Mouse (Mus musculus) testis, adult 2 months (tissue): ENCODE data around the gene Pon3. TPM values are rescaled to one million over a fixed set of nuclear protein-coding genes. Genes with fewer than 3 reads are reported as not detected.
"Not testable (repeated sequence)": the region's sequence is repeated elsewhere in the genome, so short reads cannot be mapped to it uniquely, and the experiment has no call there.

Source experiments
- H3K27ac ChIP-seq: fragments of 200-500 bp; 2 replicates; pipeline ENCODE4 v1.5.1; 2012; ENCODE audit warnings: low read depth, low read length; ENCODE audit not compliant: control insufficient read depth, insufficient read depth
- H3K27me3 ChIP-seq: fragments of 200-500 bp; 2 replicates; pipeline ENCODE4 v1.6.1; 2012; ENCODE audit warnings: mild to moderate bottlenecking, low read length, moderate library complexity; ENCODE audit not compliant: control insufficient read depth, insufficient read depth
- H3K36me3 ChIP-seq: fragments of 200-500 bp; 2 replicates; pipeline ENCODE4 v1.6.1; 2012; ENCODE audit warnings: mild to moderate bottlenecking, low read length; ENCODE audit not compliant: control insufficient read depth, insufficient read depth
- H3K4me1 ChIP-seq: fragments of 200-500 bp; 2 replicates; pipeline ENCODE4 v1.6.1; 2012; ENCODE audit warnings: low read length; ENCODE audit not compliant: control insufficient read depth, insufficient read depth
- H3K4me3 ChIP-seq: fragments of 200-500 bp; 2 replicates; pipeline ENCODE4 v1.5.1; 2012; ENCODE audit warnings: low read depth, mild to moderate bottlenecking, low read length, moderate library complexity, mixed read lengths; ENCODE audit not compliant: control insufficient read depth
- CTCF ChIP-seq: fragments of 200-500 bp; IDR thresholded peaks from 2 replicates; pipeline ENCODE4 v1.5.1; 2012; ENCODE audit warnings: low read depth, mild to moderate bottlenecking, inconsistent platforms, low read length, moderate library complexity; ENCODE audit not compliant: control insufficient read depth, insufficient read depth, insufficient replicate concordance
- POLR2A ChIP-seq: fragments of 200-500 bp; IDR thresholded peaks from 2 replicates; pipeline ENCODE4 v1.6.1; 2012; ENCODE audit warnings: low read depth, mild to moderate bottlenecking, inconsistent platforms, low read length, moderate library complexity; ENCODE audit not compliant: control insufficient read depth
- polyA plus RNA-seq: library from polyadenylated mRNA; depleted of rRNA; stranded (reverse); fragments of >200 nt; gene quantifications from 2 replicates; pipeline ENCODE4 v1.2.3, GENCODE M21; 2012

Pon3 gene
- polyA plus RNA-seq, 1 experiment, result 4.0 TPM

DNA sequence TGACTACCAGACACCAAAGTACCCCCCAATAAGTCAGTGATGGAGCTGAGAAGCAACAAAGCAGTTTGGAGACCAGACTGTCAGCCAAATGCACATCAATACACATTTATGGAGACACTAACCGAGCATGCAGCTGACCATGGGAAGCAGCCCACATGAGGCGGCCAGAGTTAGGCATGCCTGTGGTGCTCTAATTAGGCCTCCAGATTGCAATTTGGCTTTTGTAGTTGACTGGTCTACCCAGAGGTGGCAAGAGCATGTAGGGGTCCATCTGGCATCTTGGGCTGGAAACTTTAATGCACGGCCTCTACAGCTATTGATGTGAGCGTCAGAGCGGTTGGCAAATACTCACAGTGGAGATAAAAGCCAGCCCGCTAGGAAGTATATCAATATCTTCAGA lies 10.2 kb downstream of the Pon3 start:
- Histone ChIP-seq H3K36me3 (no peaks in the 10 kb centered on the region), H3K27me3 (no peaks in the 10 kb centered on the region), H3K4me1 (no peaks in the 10 kb centered on the region), H3K4me3 (no peak overlapping the region), H3K27ac (no peak overlapping the region)
- TF ChIP-seq CTCF, result no peak
- TF ChIP-seq POLR2A, result no peak

GRCm38 (mm10) chr6:5238799-5239198 lies 17.3 kb downstream of the Pon3 start:
- H3K36me3 ChIP-seq, result no peaks in the 10 kb centered on the region

DNA sequence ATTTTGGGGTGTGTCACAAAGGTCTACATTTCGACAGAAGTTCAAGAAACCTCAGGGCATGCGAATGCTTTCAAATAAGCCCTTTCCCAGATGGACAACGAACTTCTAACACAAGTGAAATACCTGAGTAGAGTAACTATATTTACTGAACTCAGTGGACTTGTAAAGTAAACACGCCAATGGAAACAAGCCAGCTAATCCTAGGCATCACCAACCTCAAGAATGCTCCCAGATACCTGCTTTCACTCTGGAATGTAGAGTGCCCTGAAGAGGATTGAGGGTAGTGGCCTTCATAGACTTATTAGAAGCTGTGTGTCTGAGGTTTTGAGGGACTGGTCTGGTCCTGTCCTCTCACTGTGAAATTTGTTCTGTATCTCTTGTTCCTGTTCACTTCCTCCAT lies 18.6 kb downstream of the Pon3 start:
- Histone ChIP-seq H3K27ac (no peak overlapping the region), H3K4me1 (no peaks in the 10 kb centered on the region), H3K36me3 (no peaks in the 10 kb centered on the region), H3K4me3 (no peak overlapping the region), H3K27me3 (no peaks in the 10 kb centered on the region)
- TF ChIP-seq CTCF (no peak), POLR2A (no peak)

More at GRCm38 (mm10) chr6:5238799-5239198, 17.3 kb downstream of the Pon3 start:
- TF ChIP-seq POLR2A (no peak), CTCF (no peak)
- Histone ChIP-seq H3K27me3 (no peaks in the 10 kb centered on the region), H3K4me1 (no peaks in the 10 kb centered on the region), H3K4me3 (no peak overlapping the region), H3K27ac (no peak overlapping the region)

DNA sequence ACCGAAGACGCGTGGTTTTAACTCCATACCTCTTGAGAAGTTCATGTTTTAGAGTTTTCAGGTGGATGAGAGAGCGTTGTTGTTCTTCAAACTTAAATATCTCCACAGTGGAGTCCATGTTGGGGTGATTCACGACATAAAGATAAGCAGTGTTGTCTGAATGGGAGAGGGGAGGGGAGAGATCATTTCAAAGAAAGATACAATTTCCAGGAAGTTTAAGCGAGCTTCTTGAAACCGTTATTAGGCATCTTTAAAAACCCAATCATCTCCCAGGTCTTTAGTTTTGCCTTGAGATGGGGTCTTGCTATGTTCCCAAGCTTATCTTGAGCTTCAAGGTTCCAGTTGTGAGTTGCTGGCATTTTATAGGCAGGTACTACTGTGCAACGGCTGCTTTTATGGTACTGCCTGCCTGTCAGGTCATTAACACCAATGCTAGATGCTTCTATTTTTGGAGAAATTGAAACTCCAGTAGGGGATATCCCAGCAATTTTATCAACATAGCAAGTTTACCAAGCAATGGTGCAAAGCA lies 19.2 kb downstream of the Pon3 start:
- no peak overlapping the region for H3K27ac ChIP-seq
- H3K4me1 ChIP-seq, result no peaks in the 10 kb centered on the region
- H3K4me3 ChIP-seq, result no peak overlapping the region
- no peak for TF ChIP-seq CTCF
- no peak for TF ChIP-seq POLR2A
- no peaks in the 10 kb centered on the region for H3K27me3 ChIP-seq
- no peaks in the 10 kb centered on the region for H3K36me3 ChIP-seq

DNA sequence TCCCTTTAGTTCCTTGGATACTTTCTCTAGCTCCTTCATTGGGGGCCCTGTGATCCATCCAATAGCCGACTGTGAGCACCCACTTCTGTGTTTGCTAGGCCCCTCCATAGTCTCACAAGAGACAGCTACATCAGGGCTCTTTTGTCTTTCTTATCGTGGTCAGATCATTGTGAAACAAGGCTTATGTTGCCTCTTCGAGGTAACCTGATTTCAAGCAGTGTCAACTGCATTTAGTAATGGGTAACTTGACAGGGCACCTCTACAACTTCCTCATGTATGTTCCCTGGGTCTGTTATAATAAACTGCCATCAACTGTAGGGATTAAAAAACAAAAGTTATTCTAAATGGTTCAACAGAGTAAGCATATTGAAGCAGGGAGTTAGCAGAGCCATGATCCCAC lies 21.5 kb downstream of the Pon3 start:
- Histone ChIP-seq H3K4me3 (no peak overlapping the region), H3K27me3 (no peaks in the 10 kb centered on the region), H3K4me1 (no peaks in the 10 kb centered on the region), H3K27ac (no peak overlapping the region), H3K36me3 (no peaks in the 10 kb centered on the region)
- no peak for TF ChIP-seq CTCF
- TF ChIP-seq POLR2A, result no peak

DNA sequence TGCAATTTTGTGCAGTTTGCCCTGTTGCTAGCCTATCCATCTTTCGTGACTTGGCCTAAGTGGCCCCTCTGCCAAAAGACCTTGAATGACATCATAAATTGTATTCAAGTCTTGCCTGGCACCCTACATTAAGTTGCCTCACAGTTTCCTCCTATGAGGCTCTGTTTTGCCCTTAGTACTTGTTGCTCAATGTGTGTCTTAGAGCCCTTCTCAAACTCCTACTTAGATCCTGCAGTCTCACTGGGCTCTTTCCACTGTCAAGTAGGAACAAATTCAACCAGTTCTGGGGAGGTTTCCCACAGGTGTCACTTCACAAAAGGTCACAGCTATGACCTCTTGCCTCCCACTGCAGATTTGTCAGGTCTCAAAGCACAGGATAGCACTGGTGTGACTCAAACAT lies 22.3 kb downstream of the Pon3 start:
- Histone ChIP-seq H3K4me1 (no peaks in the 10 kb centered on the region), H3K4me3 (no peak overlapping the region), H3K27me3 (no peaks in the 10 kb centered on the region), H3K36me3 (no peaks in the 10 kb centered on the region), H3K27ac (no peak overlapping the region)
- TF ChIP-seq POLR2A, result no peak
- TF ChIP-seq CTCF, result no peak

DNA sequence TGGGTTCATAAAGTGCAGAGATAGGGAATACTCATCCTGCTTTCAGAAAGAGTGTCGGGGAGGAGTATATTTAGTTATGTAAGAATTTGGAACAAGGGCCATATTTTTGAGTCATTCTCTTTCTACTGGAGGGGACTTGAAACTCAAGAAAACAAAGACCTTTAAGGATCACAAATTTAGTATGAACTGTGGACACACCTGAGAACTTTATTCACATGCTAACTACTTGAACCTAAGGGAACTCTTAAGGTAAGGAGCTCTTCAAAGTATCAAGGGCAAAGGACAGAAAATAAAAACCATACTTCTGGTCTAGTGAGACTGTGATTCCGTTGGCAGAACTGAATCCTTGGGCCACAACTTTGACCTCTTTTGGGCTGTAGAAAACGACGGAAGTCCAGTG lies 24.1 kb downstream of the Pon3 start:
- H3K27ac ChIP-seq, result no peak overlapping the region
- H3K27me3 ChIP-seq, result no peaks in the 10 kb centered on the region

GRCm38 (mm10) chr6:5230261-5230660 lies 25.8 kb downstream of the Pon3 start:
- H3K27me3 ChIP-seq, result no peaks in the 10 kb centered on the region
- no peaks in the 10 kb centered on the region for H3K36me3 ChIP-seq
- no peak overlapping the region for H3K27ac ChIP-seq
- no peaks in the 10 kb centered on the region for H3K4me1 ChIP-seq
- no peak for TF ChIP-seq CTCF
- no peak for TF ChIP-seq POLR2A
- no peak overlapping the region for H3K4me3 ChIP-seq

More for the DNA sequence above, 24.1 kb downstream of the Pon3 start:
- TF ChIP-seq POLR2A (no peak), CTCF (no peak)
- Histone ChIP-seq H3K4me3 (no peak overlapping the region), H3K36me3 (no peaks in the 10 kb centered on the region), H3K4me1 (no peaks in the 10 kb centered on the region)

GRCm38 (mm10) chr6:5223551-5223950 lies 32.5 kb downstream of the Pon3 start:
- not testable (repeated sequence) for H3K27ac ChIP-seq, H3K4me1 ChIP-seq, H3K36me3 ChIP-seq, H3K27me3 ChIP-seq, H3K4me3 ChIP-seq
